In genomic region chr8:88359959-88360358, GRCm38 (mm10) we compare ENCODE assay signal across 8 mouse cellular contexts. TPM values are rescaled to one million over a fixed set of nuclear protein-coding genes. Genes with fewer than 3 reads are reported as not detected.
DNase-seq lines count a peak whose midpoint lies in the region; ATAC-seq and TF ChIP-seq lines count a peak whose summit lies in the region.

No protein-coding gene starts in this region.

- H3K9ac ChIP-seq in kidney, embryonic 15.5 days: no peak overlapping the region
- H3K9ac ChIP-seq in hindbrain, postnatal 0 days (replicated peaks; ENCODE audit: low read length): no peak overlapping the region

- no peak overlapping the region for H3ac ChIP-seq in myocyte (ENCODE audit: control insufficient read depth, insufficient read length)

- H3K27me3 ChIP-seq in kidney, embryonic 15.5 days: no peaks in the 10 kb centered on the region
- H3K27me3 ChIP-seq in hindbrain, postnatal 0 days (ENCODE audit: insufficient read depth, low read length): no peaks in the 10 kb centered on the region
- H3K27me3 ChIP-seq in myocyte (ENCODE audit: control insufficient read depth, insufficient read depth, insufficient read length): no peaks in the 10 kb centered on the region

- H3K4me3 ChIP-seq in kidney, embryonic 15.5 days (replicated peaks): peak overlapping the region; percentile 99
- H3K4me3 ChIP-seq in hindbrain, postnatal 0 days (ENCODE audit: low read length): no peak overlapping the region
- H3K4me3 ChIP-seq in myocyte: peak overlapping the region; percentile 89

- peak overlapping the region; percentile 79 for H3K4me2 ChIP-seq in kidney, embryonic 15.5 days
- peak overlapping the region; percentile 95; the same call in 1 of the 2 replicates for H3K4me2 ChIP-seq in hindbrain, postnatal 0 days (ENCODE audit: low read depth, low read length)
- H3K4me2 ChIP-seq in myocyte (ENCODE audit: low read depth): peak overlapping the region; percentile 76

- H3K36me3 ChIP-seq in kidney, embryonic 15.5 days: peaks cover 47% of the 10 kb centered on the region
- H3K36me3 ChIP-seq in hindbrain, postnatal 0 days (ENCODE audit: insufficient read depth, low read length): peaks cover 21% of the 10 kb centered on the region
- peaks cover 39% of the 10 kb centered on the region for H3K36me3 ChIP-seq in myocyte (ENCODE audit: control insufficient read depth, insufficient read depth)

- H3K27ac ChIP-seq in kidney, embryonic 15.5 days: no peak overlapping the region
- H3K27ac ChIP-seq in hindbrain, postnatal 0 days: no peak overlapping the region

- no peaks in the 10 kb centered on the region for H3K9me3 ChIP-seq in kidney, embryonic 15.5 days (replicated peaks)
- no peaks in the 10 kb centered on the region for H3K9me3 ChIP-seq in hindbrain, postnatal 0 days (ENCODE audit: low read length)

- ATAC-seq in kidney, embryonic 15.5 days (replicated peaks; ENCODE audit: low FRiP score): no peak
- no peak for ATAC-seq in hindbrain, postnatal 0 days

- peaks cover 25% of the 10 kb centered on the region for H3K4me1 ChIP-seq in kidney, embryonic 15.5 days
- 0 out of 2 replicates have a peak, but pooled peaks cover 8% of the 10 kb centered on the region for H3K4me1 ChIP-seq in hindbrain, postnatal 0 days (ENCODE audit: insufficient read depth, low read length)

- TF ChIP-seq POLR2A in myocyte (IDR thresholded peaks at IDR 0.05; ENCODE audit: insufficient read length, low read depth): no peak

- 57% methylated on average over 2 of the region's 2 CpGs for WGBS in kidney, embryonic 15.5 days
- 86% methylated on average over 2 of the region's 2 CpGs for WGBS in hindbrain, postnatal 0 days

- peak; percentile 34 for TF ChIP-seq CTCF in hindbrain, postnatal 0 days (IDR thresholded peaks at IDR 0.05; ENCODE audit: low read depth)

- no peak for DNase-seq in kidney, postnatal 25 days
- DNase-seq in brain, adult 2 months (ENCODE audit: low read depth, low spot score): peak; percentile 45
- DNase-seq in hindbrain, postnatal 0 days (ENCODE audit: low spot score): no peak
- no peak for DNase-seq in left cerebral cortex, adult 9 months (ENCODE audit: low spot score in 2 of 2)
- no peak for DNase-seq in right cerebral cortex, postnatal 4 days
- no peak for DNase-seq in frontal cortex, adult 2 months (ENCODE audit: extremely low spot score in 1 of 2, low spot score in 1 of 2)

- peaks cover 46% of the 10 kb centered on the region for H3K79me2 ChIP-seq in myocyte (ENCODE audit: control insufficient read depth, insufficient read depth)

TF ChIP-seq in myocyte, 11 proteins besides CTCF, POLR2A, EP300 and RAD21:
- TF ChIP-seq MAX (IDR thresholded peaks at IDR 0.05; ENCODE audit: low read depth) (no peak), MYOD1 (IDR thresholded peaks at IDR 0.05; ENCODE audit: control insufficient read depth in 1 of 3, insufficient read length in 2 of 3, low read depth in 2 of 3) (peak in 1 of 3 experiments; percentile 9), MYOG (IDR thresholded peaks at IDR 0.05; ENCODE audit: control insufficient read depth in 1 of 3, insufficient read depth in 1 of 3, insufficient read length in 2 of 3, low read depth in 2 of 3) (no peak)

RNA-seq across cellular contexts. Expression of gene Brd7, which starts 2.0 kb away (rescaled TPM):
- 68.6 and 74.4 TPM in 2 replicates for polyA plus RNA-seq in kidney, embryonic 15.5 days (2015; fragmentation: Nextera tagmentation; extraction: Ambion mirVana)
- total RNA-seq in hindbrain, postnatal 0 days (2014; rRNA removed): 12.6 and 15.5 TPM in 2 replicates
- 57.8 and 65.5 TPM in 2 replicates for polyA plus RNA-seq in hindbrain, postnatal 0 days (2015; fragmentation: Nextera tagmentation; extraction: Ambion mirVana)
- 52.7 TPM for polyA plus RNA-seq in myocyte (2012; fragmentation: generic; extraction: Trizol)
- 54.5 and 66.0 TPM in 2 replicates for polyA plus RNA-seq in frontal cortex, adult 2 months (2012; rRNA removed)
